Mouse (Mus musculus): ENCODE data around the gene Islr.

DNA sequence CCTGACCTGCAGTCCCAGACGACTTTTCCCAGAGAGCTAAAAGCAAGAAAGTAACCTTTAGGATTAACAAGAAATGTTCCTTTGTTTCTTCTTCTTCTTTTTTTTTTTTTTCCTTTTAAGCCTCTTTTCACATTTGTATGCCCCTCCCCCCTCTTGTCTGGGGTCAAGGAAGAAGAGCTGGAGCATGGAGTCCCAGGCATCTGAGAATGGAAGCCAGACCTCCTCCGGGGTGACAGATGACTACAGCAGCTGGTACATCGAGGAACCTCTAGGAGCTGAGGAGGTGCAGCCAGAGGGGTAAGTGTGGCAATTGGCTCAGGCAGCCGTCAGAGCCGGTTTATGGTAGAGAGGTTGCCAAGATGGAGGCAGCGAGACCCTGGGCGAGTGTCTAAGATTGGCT lies 69.2 kb downstream of the Islr start:
- TF ChIP-seq POLR2A (IDR thresholded peaks at IDR 0.05; ENCODE audit: low read depth, low read length) (no peak), CTCF (IDR thresholded peaks at IDR 0.05; ENCODE audit: extremely low read depth, insufficient read depth, insufficient read length, insufficient replicate concordance) (no peak)
